Mouse (Mus musculus): Measurements from ENCODE around the gene Pnldc1. TPM values are rescaled to one million over a fixed set of nuclear protein-coding genes. Genes with fewer than 3 reads are reported as not detected.
"Not testable (repeated sequence)": the region's sequence is repeated elsewhere in the genome, so short reads cannot be mapped to it uniquely, and the experiment has no call there.

Pnldc1 gene
- polyA plus RNA-seq, 1 experiment from 2014 or later = 0.75 TPM

DNA sequence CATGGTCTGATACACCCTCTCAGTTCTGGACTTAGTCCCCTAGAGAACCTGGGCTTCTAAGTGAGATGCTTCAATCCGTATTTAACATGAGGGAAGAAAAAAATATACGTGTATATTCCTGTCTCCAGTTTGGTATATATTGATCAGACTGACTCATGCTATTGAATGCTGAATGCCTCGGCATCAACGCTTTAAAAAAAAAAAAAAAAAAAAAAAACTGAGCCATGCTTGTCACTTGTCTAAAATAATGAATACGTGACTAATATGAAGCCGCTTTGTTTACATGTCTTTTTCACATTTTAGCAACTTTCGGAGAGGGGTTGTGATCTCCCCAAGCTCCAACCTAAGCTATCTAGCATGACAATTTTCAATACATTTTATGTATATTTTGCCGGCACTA lies 361 bp upstream of the Pnldc1 start:
- Histone ChIP-seq H3K9me3 (ENCODE audit: low read length) (no peaks in the 10 kb centered on the region), H3K27me3 (replicated peaks; ENCODE audit: insufficient read depth, low read length) (no peaks in the 10 kb centered on the region), H3K4me2 (replicated peaks; ENCODE audit: low read depth, low read length) (no peak overlapping the region), H3K4me3 (ENCODE audit: low read depth, low read length) (no peak overlapping the region), H3K36me3 (ENCODE audit: insufficient read depth, low read length) (peaks cover 17% of the 10 kb centered on the region), H3K27ac (ENCODE audit: low read length) (no peak overlapping the region), H3K4me1 (ENCODE audit: insufficient read depth, low read depth, low read length) (peaks cover 3% of the 10 kb centered on the region; the same call in 1 of the 2 replicates), H3K9ac (replicated peaks; ENCODE audit: low read depth) (no peak overlapping the region)
- 79% methylated on average over 8 of the region's 8 CpGs for WGBS
- no peak for DNase-seq (ENCODE audit: low spot score)
- TF ChIP-seq CTCF (IDR thresholded peaks at IDR 0.05) = no peak
- no peak for TF ChIP-seq EP300 (IDR thresholded peaks at IDR 0.05)
- ATAC-seq = no peak

DNA sequence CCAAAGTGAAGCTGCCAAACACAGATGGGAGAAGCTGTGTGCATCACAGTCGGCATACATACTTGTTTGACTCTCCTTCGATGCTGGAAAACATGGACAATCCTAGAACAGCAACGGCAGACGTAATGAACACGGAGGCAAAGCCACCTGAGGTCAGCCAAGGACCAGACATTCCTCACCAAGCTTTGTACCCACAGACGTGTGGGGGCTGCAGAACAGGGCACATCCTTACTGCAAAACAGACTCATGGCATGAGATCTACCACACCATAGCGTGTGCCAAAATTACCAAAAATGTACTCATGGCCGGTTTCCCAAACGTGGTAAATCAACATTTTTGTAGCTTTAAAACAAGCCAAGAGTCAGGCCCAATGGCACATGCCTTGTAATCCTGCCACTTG lies 3.6 kb downstream of the Pnldc1 start:
- H3K4me2 ChIP-seq (replicated peaks; ENCODE audit: low read depth, low read length) = no peak overlapping the region
- no peak for TF ChIP-seq CTCF (IDR thresholded peaks at IDR 0.05)
- no peaks in the 10 kb centered on the region; the same call in 1 of the 2 replicates for H3K4me1 ChIP-seq (ENCODE audit: insufficient read depth, low read depth, low read length)
- H3K9ac ChIP-seq (replicated peaks; ENCODE audit: low read depth) = no peak overlapping the region
- ATAC-seq (no peak), DNase-seq (ENCODE audit: low spot score) (no peak)
- no peaks in the 10 kb centered on the region for H3K27me3 ChIP-seq (replicated peaks; ENCODE audit: insufficient read depth, low read length)
- H3K4me3 ChIP-seq (ENCODE audit: low read depth, low read length) = no peak overlapping the region
- no peaks in the 10 kb centered on the region for H3K9me3 ChIP-seq (ENCODE audit: low read length)
- no peak overlapping the region for H3K27ac ChIP-seq (ENCODE audit: low read length)
- peaks cover 6% of the 10 kb centered on the region for H3K36me3 ChIP-seq (ENCODE audit: insufficient read depth, low read length)
- WGBS = 91% methylated on average over 9 of the region's 9 CpGs

DNA sequence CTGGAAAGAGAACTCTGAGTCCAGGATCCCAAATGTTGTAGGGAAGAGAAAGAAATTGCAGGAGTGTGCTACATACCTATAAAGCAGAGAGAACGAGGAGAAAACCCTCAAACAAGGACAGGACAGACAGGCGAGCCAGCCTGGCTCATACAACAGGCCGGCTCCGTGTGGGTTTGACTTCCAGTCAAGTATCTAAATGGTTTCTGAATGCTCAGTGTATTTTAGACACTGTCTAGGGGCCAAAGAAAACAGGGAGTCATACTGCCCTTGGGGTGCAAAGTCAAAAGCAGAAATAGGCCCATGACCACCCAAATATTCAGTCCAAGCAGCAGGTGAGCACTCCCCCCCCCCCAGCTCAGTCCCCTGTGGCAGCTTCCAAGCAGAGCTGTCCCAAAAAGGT lies 4.2 kb downstream of the Pnldc1 start:
- DNase-seq (ENCODE audit: low spot score) (no peak), ATAC-seq (no peak)
- WGBS = 82% methylated on average over 4 of the region's 4 CpGs
- Histone ChIP-seq H3K9ac (replicated peaks; ENCODE audit: low read depth) (no peak overlapping the region), H3K27ac (ENCODE audit: low read length) (no peak overlapping the region), H3K4me3 (ENCODE audit: low read depth, low read length) (no peak overlapping the region), H3K4me1 (ENCODE audit: insufficient read depth, low read depth, low read length) (no peaks in the 10 kb centered on the region; the same call in 1 of the 2 replicates), H3K9me3 (ENCODE audit: low read length) (no peaks in the 10 kb centered on the region), H3K4me2 (replicated peaks; ENCODE audit: low read depth, low read length) (no peak overlapping the region), H3K27me3 (replicated peaks; ENCODE audit: insufficient read depth, low read length) (no peaks in the 10 kb centered on the region), H3K36me3 (ENCODE audit: insufficient read depth, low read length) (peaks cover 2% of the 10 kb centered on the region)
- TF ChIP-seq CTCF (IDR thresholded peaks at IDR 0.05) (no peak), EP300 (IDR thresholded peaks at IDR 0.05) (no peak)

DNA sequence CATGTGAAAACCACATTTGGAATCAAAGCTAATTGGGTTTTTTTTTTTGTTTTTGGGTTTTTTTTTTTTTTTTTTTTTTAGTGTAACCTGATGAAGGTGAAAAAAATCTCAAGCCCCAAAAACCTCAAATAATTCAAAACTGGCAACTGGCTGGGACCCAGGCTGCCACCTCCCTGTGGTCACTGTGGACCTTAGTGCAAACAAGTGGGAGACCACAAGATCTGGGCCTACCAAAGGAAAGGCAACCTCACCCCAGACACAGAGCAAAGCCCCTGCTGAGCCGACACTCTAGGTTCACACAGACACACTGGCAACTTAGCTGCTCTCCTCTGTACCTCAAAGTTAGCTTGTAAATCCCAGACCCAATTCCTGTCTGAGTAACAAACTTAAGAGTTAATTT lies 5.7 kb downstream of the Pnldc1 start:
- Histone ChIP-seq H3K9me3 (ENCODE audit: low read length) (no peaks in the 10 kb centered on the region), H3K4me2 (replicated peaks; ENCODE audit: low read depth, low read length) (no peak overlapping the region), H3K36me3 (ENCODE audit: insufficient read depth, low read length) (no peaks in the 10 kb centered on the region), H3K27me3 (replicated peaks; ENCODE audit: insufficient read depth, low read length) (no peaks in the 10 kb centered on the region), H3K27ac (ENCODE audit: low read length) (no peak overlapping the region), H3K9ac (replicated peaks; ENCODE audit: low read depth) (no peak overlapping the region), H3K4me3 (ENCODE audit: low read depth, low read length) (no peak overlapping the region), H3K4me1 (ENCODE audit: insufficient read depth, low read depth, low read length) (no peaks in the 10 kb centered on the region; the same call in 1 of the 2 replicates)
- 81% methylated on average over 1 of the region's 1 CpGs for WGBS
- TF ChIP-seq EP300 (IDR thresholded peaks at IDR 0.05) = no peak
- no peak for TF ChIP-seq CTCF (IDR thresholded peaks at IDR 0.05)
- ATAC-seq = no peak
- no peak for DNase-seq (ENCODE audit: low spot score)

DNA sequence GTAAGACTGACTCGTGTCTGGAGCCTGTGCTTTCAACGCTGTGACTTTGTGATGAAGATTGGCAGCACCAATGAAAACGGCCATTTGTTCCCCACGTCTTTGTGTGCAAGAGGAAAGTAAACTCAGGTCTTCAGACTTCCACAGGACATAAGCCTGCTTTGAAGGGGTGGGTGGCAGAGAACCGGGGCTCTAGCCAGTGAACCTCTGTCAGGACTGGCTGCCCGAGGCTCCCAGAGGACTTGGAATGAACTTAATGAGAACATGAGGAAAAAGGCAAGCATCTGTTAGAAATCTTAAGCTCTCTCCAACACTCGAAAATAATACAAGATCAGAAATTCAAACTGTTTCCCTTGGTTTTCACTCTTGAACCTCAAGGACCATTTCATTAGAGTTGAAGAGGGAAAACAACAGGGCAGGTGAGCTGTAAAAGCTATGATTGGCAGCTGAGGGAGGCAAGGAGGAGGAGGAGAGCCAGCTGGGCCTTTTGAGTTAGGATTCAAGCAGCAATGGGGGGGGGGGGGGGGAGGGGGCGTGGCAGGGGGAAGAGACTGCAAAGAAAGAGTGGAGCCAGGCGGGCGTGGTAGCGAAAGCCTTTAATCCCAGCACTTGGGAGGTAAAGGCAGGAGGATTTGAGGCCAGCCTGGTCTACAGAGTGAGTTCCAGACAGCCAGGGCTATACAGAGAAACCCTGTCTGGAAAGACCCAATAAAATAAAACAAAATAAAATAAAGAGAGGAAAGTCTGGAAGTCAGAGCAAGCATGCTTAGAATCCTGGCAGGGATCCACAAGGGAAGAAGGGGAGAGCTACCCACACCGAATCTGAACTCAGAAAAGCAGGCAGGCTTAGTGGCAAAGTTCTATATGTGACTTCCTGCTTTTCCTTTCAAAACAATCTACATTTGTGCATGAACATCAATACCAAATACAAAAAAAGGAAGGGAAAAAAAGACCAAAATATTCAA lies 6.4 kb downstream of the Pnldc1 start:
- Histone ChIP-seq H3K9me3 (ENCODE audit: low read length) (no peaks in the 10 kb centered on the region), H3K4me3 (ENCODE audit: low read depth, low read length) (no peak overlapping the region), H3K27me3 (replicated peaks; ENCODE audit: insufficient read depth, low read length) (no peaks in the 10 kb centered on the region), H3K9ac (replicated peaks; ENCODE audit: low read depth) (no peak overlapping the region), H3K4me1 (ENCODE audit: insufficient read depth, low read depth, low read length) (no peaks in the 10 kb centered on the region; the same call in 1 of the 2 replicates), H3K4me2 (replicated peaks; ENCODE audit: low read depth, low read length) (no peak overlapping the region), H3K27ac (ENCODE audit: low read length) (peak overlapping the region; percentile 61), H3K36me3 (ENCODE audit: insufficient read depth, low read length) (no peaks in the 10 kb centered on the region)
- DNase-seq (ENCODE audit: low spot score) (peak; percentile 91), ATAC-seq (peak; percentile 91)
- TF ChIP-seq EP300 (IDR thresholded peaks at IDR 0.05) (no peak), CTCF (IDR thresholded peaks at IDR 0.05) (no peak)
- WGBS = 51% methylated on average over 11 of the region's 12 CpGs

DNA sequence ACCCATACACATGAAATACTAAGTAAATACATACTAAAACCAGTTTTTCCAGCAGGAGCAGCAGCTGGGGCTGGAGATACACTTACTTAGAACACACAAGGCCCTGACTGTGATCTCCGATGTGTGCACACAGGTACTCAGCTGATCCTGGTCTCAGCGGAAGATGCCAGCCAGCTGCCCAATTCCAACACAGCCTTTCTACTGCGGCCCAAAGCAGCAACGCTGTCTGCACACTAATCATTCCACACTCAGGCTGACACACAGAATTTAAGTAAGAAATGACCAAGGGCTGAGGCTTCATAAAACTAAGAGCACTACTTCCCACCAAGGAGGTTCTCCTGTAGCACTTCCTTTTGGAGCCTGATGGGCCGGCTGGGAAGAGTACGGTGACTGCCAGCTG lies 7.7 kb downstream of the Pnldc1 start:
- no peaks in the 10 kb centered on the region for H3K9me3 ChIP-seq (ENCODE audit: low read length)
- TF ChIP-seq CTCF (IDR thresholded peaks at IDR 0.05) (no peak), EP300 (IDR thresholded peaks at IDR 0.05) (no peak)
- 77% methylated on average over 6 of the region's 6 CpGs for WGBS
- H3K4me1 ChIP-seq (ENCODE audit: insufficient read depth, low read depth, low read length) = no peaks in the 10 kb centered on the region; the same call in 1 of the 2 replicates
- no peak overlapping the region for H3K9ac ChIP-seq (replicated peaks; ENCODE audit: low read depth)
- H3K4me2 ChIP-seq (replicated peaks; ENCODE audit: low read depth, low read length) = no peak overlapping the region
- H3K27ac ChIP-seq (ENCODE audit: low read length) = peak overlapping the region; percentile 61; the same call in 1 of the 2 replicates
- no peak overlapping the region for H3K4me3 ChIP-seq (ENCODE audit: low read depth, low read length)
- H3K36me3 ChIP-seq (ENCODE audit: insufficient read depth, low read length) = no peaks in the 10 kb centered on the region
- peak; percentile 30 for DNase-seq (ENCODE audit: low spot score)
- ATAC-seq = peak; percentile 32
- no peaks in the 10 kb centered on the region for H3K27me3 ChIP-seq (replicated peaks; ENCODE audit: insufficient read depth, low read length)

DNA sequence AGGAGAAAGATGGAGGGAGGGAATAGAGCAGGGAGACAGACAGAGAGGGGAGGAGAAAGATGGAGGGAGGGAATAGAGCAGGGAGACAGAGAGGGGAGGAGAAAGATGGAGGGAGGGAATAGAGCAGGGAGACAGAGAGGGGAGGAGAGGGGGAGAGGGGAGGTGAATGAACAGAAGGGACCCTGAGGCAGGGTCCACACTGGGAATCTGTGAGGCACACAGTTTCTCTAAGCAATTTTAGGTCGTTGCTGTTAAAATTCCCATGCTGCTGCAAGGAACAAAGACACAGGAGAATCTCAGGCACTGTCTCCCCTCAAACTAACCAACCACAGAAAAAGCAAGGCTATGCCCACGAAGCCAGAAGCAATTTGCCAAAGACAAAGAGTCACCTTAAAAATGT lies 11.4 kb downstream of the Pnldc1 start:
- not testable (repeated sequence) for DNase-seq (ENCODE audit: low spot score); H3K27ac ChIP-seq (ENCODE audit: low read length); H3K4me2 ChIP-seq (replicated peaks; ENCODE audit: low read depth, low read length); H3K4me3 ChIP-seq (ENCODE audit: low read depth, low read length); H3K36me3 ChIP-seq (ENCODE audit: insufficient read depth, low read length); H3K27me3 ChIP-seq (replicated peaks; ENCODE audit: insufficient read depth, low read length); H3K9ac ChIP-seq (replicated peaks; ENCODE audit: low read depth); H3K9me3 ChIP-seq (ENCODE audit: low read length); H3K4me1 ChIP-seq (ENCODE audit: insufficient read depth, low read depth, low read length); ATAC-seq
- WGBS = 59% methylated on average over 2 of the region's 2 CpGs
